Mouse (Mus musculus) forelimb bud, embryonic 11.5 days (tissue): ENCODE data around the gene Fam114a2.
A peak's percentile ranks its signal among the peaks of the same experiment; 100 is the strongest.

ENCODE experiments used
- DNase-seq: peaks from one replicate; pipeline ENCODE4 v3.0.0-alpha.2; 2012; ENCODE audit warnings: low read depth, low spot score

Fam114a2 gene

GRCm38 (mm10) chr11:57445237-57445962 is 73.0 kb downstream of the Fam114a2 start:
- DNase-seq, result no peak

- peak; percentile 85 for DNase-seq
These were observed 84.3 kb downstream of the Fam114a2 start for GRCm38 (mm10) chr11:57434153-57434552.
